Mouse (Mus musculus) hematopoietic stem cell, adult 5-6 weeks (primary cell): ENCODE data around the gene Zfp729b. TPM values are rescaled to one million over a fixed set of nuclear protein-coding genes. Genes with fewer than 3 reads are reported as not detected.

Experiments
- ATAC-seq, 2 experiments: fragments of 125-278 bp in 1 of 2; replicated peaks in 1 of 2; 2 replicates each; pipeline ENCODE4 v1.8.0; 2016 to 2017; ENCODE audit warnings: inconsistent platforms in 2 of 2, mild to moderate bottlenecking in 2 of 2, moderate number of reproducible peaks in 2 of 2, low read depth in 1 of 2, moderate TSS enrichment in 1 of 2; ENCODE audit not compliant: low FRiP score in 2 of 2, poor library complexity in 2 of 2, severe bottlenecking in 2 of 2, insufficient read depth in 1 of 2, low TSS enrichment in 1 of 2
- total RNA-seq: library from RNA; stranded (forward); fragments of 172-1452, 232-1000 nt; gene quantifications from 2 replicates; pipeline ENCODE4 v1.2.3, GENCODE M21; 2017

Gene Zfp729b
- total RNA-seq = 23.4 and 31.7 TPM in 2 replicates

- peak; percentile 92 to 94 for ATAC-seq
Measured at GRCm38 (mm10) chr13:67609066-67609876, at the start of gene Zfp729b. Gene Zfp729b (minus strand): TSS chr13:67609707.

GRCm38 (mm10) chr13:67652496-67652895 lies 43.0 kb upstream of the Zfp729b start:
- no peak for ATAC-seq

GRCm38 (mm10) chr13:67637294-67638007 lies 27.9 kb upstream of the Zfp729b start, which contains the start of the genes Gm49345 and Zfp729a:
Gene Gm49345 (minus strand): TSS chr13:67637769.
Gene Zfp729a (minus strand): TSS chr13:67637791.
- ATAC-seq = peak; percentile 98 to 99

GRCm38 (mm10) chr13:67610108-67610507 lies 601 bp upstream of the Zfp729b start:
- no peak for ATAC-seq

- no peak for ATAC-seq
Measured at GRCm38 (mm10) chr13:67572591-67573189, 36.8 kb downstream of the Zfp729b start.

- ATAC-seq = no peak
Measured at GRCm38 (mm10) chr13:67553730-67554129, 55.8 kb downstream of the Zfp729b start, which contains the start of gene Zfp748. Gene Zfp748 (minus strand): TSS chr13:67553830.

GRCm38 (mm10) chr13:67552505-67553346 lies 56.8 kb downstream of the Zfp729b start:
- ATAC-seq = peak; percentile 99

- no peak for ATAC-seq
Measured at GRCm38 (mm10) chr13:67545941-67546340, 63.6 kb downstream of the Zfp729b start.

Other genes starting within 250 kb of the Zfp729b start
- 7.3 and 13.3 TPM in 2 replicates for gene Gm28044, start 249.2 kb downstream of the Zfp729b start, total RNA-seq
- gene Zfp953, start 249.1 kb downstream of the Zfp729b start, total RNA-seq = 8.2 and 11.0 TPM in 2 replicates
- gene Gm28041, start 234.0 kb downstream of the Zfp729b start, total RNA-seq = 3.2 and 3.8 TPM in 2 replicates
- 5.9 and 6.1 TPM in 2 replicates for gene Zfp456, start 233.9 kb downstream of the Zfp729b start, total RNA-seq
- gene Zfp429, start 209.9 kb downstream of the Zfp729b start, total RNA-seq = 7.4 and 13.6 TPM in 2 replicates
- 3.0 and 16.1 TPM in 2 replicates for gene Zfp459, start 188.3 kb downstream of the Zfp729b start, total RNA-seq
- 19.6 and 21.8 TPM in 2 replicates for gene Zfp874a, start 158.1 kb downstream of the Zfp729b start, total RNA-seq
- gene Zfp874b, start 125.4 kb downstream of the Zfp729b start, total RNA-seq = 9.2 and 14.7 TPM in 2 replicates
- 9.8 and 22.2 TPM in 2 replicates for gene Zfp58, start 109.2 kb downstream of the Zfp729b start, total RNA-seq
- gene Gm26965, start 83.6 kb downstream of the Zfp729b start, total RNA-seq = not detected in 2 replicates
- gene Zfp87, start 83.5 kb downstream of the Zfp729b start, total RNA-seq = 27.1 and 31.8 TPM in 2 replicates
- 13.8 and 34.3 TPM in 2 replicates for gene Zfp748, start 55.9 kb downstream of the Zfp729b start, total RNA-seq
- gene Gm49345, start 28.1 kb upstream of the Zfp729b start, total RNA-seq = not detected in 2 replicates
- gene Zfp729a, start 28.1 kb upstream of the Zfp729b start, total RNA-seq = 17.4 and 21.3 TPM in 2 replicates
- gene Zfp738, start 77.4 kb upstream of the Zfp729b start, total RNA-seq = 32.5 and 35.5 TPM in 2 replicates
- gene Zfp65, start 119.5 kb upstream of the Zfp729b start, total RNA-seq = 23.2 and 29.6 TPM in 2 replicates
- 8.0 and 13.4 TPM in 2 replicates for gene Zfp85, start 145.5 kb upstream of the Zfp729b start, total RNA-seq
- 3.4 and 5.8 TPM in 2 replicates for gene Zfp493, start 170.0 kb upstream of the Zfp729b start, total RNA-seq
- gene Zfp273, start 204.0 kb upstream of the Zfp729b start, total RNA-seq = 9.3 and 12.4 TPM in 2 replicates
- 4.0 TPM in 1 of 2 replicates, not detected in the other for gene Gm10037, start 221.4 kb upstream of the Zfp729b start, total RNA-seq